Mouse (Mus musculus) ES-Bruce4 (cell line): ENCODE results near the gene H2-DMb1.

Source experiments
- CTCF ChIP-seq: IDR thresholded peaks from one replicate; pipeline ENCODE4 v1.8.1; 2011; ENCODE audit warnings: low read depth, low read length
- POLR2A ChIP-seq: IDR thresholded peaks from one replicate; pipeline ENCODE4 v1.8.1; 2011; ENCODE audit warnings: low read length; ENCODE audit not compliant: insufficient read depth

GRCm38 (mm10) chr17:34133289-34133688 lies 19.6 kb upstream of the H2-DMb1 start:
- no peak for TF ChIP-seq CTCF
- no peak for TF ChIP-seq POLR2A
